Mouse (Mus musculus) embryo, embryonic 10.5 days (tissue): ENCODE measurements around the gene Ramac.

Source experiments
- DNase-seq: peaks from one replicate; pipeline ENCODE4 v3.0.0-alpha.2; 2015; ENCODE audit warnings: low spot score

Gene Ramac

DNA sequence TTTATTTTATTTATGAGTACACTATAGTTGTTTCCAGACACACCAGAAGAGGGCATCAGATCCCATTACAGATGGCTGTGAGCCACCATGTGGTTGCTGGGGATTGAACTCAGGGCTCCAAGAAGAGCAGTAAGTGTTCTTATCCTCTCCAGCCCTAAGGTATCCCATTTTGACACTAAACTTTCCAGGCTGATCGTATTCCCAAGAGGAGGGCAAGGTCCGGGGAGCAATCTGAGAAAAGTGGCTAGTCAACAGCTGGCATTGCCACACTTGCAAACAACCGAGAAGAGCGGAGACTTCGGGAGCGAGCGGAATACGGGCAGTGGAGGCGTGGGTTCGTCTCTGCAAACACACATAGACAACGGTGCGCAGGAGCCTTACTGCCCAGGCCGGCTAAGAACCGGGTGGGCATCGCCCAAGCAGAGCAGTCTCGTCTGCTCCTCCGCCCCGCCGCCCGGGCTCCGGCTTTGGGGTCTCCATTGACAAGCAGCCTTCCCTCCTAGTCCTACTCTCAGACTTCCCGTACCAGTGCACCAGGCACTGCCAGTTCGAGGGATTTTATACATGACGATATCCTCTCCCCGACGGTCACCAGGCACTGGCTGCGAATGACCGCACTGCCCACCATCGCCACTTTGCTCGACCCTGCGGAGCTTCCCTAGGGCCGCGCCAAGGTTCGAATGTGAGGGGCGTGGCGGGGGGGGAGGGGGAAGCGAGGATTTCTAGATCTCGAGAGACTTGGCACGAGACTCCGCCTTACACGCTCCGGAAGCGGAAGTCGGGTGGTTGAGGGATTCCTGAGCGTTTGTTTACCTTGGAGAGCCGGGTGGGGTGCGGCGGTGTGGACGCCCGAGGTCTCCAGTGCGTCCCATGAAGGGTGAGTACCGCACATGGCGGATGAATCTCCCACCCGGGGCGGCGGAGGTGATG lies at the start of gene Ramac:
Gene Ramac, plus strand, starts transcription at position 746 of the 930 bp plus-strand sequence.
- DNase-seq, result peak; percentile 99

DNA sequence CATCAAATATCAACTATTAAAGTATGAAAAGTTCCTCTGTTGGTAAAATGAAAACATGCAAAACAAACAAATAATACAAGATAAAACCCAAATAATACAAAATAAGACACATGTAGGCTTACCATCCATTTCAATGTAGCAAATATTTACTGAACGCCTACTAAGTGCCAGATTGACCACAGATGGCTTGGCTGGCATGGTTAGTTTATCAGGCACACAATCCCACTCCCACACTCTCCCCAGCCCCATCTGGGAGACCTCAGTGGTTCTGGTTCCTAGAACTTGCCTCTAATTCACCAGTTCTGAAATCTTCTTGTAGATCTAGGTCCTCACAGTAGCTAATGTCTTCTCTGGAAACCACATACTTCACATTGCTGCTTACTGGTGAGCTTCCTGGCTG lies 44.1 kb upstream of the Ramac start:
- no peak for DNase-seq

DNA sequence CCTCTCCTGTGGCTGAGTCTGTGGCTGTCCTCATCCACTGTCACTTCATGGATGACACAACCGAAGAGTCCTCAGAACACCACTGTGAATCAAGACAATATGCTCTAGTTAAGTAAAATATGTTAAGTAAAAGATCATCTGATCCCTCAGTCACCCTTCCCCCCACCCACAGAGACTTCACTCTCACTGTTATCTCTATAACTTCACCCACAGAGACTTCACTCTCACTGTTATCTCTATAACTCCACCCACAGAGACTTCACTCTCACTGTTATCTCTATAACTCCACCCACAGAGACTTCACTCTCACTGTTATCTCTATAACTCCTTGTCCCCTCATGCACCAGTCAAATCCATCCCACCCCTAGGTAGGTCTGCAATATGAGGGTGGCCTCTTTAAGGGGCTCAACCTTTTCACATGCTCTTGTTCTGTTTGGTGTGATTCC lies 43.5 kb upstream of the Ramac start:
- DNase-seq, result no peak

DNA sequence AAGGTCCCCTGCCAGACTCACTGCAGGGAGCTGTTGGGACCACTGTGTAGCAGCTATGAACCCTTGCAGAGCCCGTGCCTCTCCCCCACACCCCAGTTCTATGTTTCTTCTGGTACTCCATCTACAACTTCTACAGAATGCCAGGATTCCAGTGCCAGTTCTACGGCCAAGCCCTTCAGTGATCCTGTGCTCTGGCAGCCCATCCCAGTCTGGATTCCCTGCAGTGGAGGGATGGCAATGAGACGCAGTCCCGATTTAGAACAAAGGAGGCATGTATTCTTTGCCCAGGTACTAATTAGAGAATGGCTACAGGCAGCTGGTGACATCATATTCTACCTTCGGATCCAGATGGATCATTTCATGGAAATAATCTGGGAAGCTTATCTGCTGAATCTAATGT lies 41.5 kb upstream of the Ramac start:
- DNase-seq, result no peak

DNA sequence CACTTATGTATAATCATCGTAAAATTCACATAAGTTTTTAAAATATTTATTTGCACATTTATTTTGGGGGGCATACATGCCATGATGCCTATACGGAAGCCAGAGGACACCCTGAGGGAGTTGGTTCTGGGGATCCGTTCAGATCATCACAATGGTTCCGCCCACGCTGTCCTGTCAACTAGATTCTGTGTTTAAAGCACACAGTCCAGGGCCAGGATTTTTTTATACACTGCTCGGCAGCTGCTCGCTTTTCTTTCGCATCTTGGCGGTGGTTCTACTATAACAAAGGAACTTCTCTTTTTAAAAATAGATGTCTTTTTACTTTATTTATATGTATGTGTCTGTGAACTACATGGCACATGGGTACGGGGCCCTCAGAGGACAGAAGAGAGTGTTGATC lies 38.9 kb upstream of the Ramac start:
- no peak for DNase-seq

DNA sequence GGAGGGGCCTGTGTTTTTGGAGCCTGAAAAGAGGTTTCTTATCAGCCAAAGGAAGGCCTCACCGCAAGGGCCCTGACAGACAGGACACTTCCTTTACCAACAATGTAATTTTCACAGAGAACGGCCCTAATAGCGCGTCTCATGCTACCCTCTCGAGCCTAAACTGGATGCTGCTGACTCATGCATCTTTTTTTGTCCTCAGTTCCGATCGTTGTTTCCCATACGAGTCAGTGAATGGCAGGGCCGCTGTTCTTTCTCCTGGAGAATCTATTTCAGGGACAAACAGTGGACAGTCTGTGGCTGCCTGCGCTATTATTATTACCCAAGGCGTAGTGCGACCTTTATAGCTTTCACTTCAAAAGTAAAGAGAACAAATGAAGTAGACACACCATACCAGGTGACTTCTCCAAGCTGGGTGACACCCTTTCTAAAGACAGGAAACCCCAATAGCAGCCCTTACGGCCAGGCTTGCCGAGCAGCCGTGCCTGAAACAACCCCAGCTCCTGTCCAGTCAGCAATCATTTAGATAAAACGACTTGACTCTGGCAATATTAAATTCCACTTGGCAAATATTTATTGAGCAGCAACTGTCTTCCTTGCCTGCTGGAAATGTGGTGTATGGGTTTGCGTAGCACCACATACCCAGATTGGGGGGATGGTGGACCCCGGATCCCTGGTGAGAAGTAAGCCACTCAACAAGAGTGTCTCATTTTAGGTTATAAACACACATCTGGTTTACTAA lies 36.6 kb upstream of the Ramac start:
- DNase-seq, result no peak

DNA sequence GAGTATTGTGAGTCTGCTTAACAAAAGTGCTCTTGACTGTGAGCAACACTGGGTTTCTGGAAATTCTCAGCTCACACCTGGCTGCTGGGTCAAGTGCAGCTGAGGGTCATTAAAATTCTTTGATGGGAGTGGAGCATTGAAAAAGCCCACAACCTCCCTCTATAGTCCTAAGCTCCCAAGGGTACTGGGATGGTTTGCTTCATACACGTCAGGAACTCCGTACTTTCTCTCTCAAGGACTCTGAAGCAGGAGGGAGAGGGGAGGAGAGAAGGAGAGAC lies 36.1 kb upstream of the Ramac start:
- peak; percentile 39 for DNase-seq

DNA sequence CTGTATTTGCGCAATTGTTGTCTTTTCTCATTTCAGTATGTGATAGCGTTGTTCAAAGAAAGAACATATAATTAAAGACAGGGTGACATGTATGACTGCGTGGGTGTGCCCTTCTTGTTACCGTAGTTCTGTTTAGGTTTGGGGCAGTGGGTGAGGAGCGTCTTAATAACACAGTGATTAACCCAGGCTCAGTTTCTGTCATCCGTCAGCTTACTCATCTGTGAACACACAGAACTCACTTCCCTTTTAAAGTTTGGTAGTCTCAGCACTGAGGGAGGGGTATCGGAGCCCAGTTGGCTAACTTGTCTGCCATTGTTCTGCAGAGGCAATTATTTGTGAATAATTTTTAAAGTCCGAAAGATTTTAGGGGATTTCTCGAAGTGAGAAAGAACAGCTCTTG lies 35.0 kb upstream of the Ramac start:
- DNase-seq, result no peak

DNA sequence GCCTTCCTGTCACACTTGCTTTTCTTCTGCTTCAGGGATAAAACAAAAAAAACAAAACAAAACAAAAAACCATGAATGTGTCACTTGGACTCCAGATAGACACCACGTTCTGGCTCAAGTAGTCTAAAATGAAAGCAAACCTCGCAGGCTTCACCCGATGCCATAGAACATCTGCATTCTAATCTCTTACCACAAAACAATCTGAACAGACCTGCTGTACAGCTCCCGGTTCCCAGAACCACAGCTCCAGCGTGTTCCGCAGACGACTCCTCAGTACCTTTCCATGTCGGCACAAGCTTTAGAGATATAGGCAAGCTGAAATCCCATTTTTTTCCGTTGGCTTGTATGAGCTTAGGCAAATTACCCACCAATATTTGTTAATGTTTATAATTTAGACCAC lies 32.9 kb upstream of the Ramac start:
- DNase-seq, result no peak

DNA sequence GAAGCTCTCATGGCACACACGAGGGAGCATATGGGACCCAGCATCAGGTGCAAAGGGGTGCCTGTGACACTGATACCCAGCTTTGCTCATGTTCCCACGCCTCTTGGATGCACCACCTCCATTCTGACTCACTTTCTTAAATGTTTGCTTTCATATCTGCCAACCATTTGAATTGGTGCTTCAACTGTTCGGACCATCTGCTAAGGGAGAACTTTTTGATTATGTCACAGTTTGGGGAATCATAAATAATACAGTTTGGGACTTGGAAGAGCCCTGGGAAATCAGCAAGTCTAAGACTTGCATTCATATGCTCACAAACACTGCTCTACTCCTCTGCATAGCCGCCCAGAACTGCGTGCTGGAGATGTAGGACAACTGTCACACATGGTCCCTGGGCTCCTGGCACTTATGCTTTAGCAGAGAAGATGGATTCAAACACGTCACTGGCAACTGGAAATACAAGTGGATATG lies 31.5 kb upstream of the Ramac start:
- DNase-seq, result no peak

DNA sequence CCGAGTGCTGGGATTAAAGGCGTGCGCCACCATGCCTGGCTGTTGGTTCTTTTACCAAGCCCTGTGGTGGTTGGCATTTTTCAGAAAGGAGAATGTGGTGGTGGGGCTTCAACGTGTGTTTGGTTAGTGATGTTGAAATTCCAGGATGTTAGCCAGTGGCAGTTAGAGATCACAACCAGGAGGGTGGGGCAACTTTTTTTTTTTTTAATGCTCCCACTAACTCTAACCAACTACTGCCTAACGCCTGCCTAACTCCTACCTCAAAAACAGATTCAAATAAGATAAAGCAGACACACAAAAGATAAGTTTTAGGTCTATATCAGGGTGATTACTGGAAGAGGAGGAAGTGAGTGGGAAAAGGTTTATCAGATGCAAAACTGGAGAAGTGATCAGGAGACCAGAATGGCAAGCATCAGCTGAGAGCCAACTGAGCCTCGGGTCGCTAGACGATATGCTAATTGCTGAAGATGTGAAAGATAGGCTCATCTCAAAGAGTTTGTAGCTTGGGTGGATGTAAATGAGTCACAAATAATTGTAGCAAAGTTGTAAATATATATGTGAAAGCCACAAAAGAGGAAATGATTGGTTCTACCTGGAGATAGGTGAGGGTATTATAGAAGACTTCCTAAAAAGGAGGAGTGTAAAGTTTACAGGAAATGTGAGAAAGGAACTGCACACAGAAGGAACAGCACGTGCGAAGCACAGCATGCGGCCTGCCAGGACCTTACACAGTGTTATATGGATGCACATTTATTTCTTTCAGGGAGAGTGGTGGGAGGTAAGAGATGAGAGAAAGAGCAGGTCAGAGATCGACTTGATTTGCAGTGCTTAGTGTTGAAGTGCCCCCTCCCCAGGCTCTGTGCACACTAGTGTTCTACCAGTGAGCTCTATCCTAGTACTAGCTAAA lies 30.3 kb upstream of the Ramac start:
- DNase-seq, result no peak

DNA sequence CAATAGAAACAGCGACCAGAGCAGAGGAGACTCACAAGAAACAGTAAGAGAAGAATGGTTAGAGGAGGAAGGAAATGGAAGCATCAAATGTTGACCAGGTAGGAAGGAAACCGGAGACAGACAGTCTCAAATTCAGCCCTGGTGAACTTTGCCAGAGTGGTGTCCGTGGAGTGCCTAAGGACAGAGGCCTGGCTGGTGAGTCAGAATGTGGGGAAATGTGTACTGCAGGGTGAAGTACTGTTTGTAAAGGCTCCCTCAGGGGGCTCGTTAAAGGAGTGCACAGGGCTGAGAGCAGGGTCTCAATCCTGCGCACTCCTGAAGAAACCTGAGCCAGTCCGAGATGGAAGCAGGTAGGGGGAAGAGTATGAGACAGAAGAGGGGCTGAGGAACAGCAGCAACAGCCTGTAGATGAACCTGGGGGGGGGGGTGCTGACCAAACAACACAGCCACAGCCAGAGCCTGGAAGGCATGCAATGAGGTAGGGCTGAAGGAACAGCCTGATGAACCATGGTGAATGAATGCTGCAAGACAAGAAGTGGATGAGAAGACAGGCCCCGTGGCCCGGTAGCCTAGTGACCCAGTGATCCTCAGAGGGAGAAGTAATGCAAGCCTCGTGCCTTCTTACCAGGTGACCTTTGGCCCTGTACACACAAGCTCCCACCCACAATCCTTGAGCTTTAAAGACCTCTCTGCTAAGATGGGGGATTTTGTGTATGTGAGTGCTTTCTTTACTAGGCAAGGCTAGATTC lies 27.3 kb upstream of the Ramac start:
- DNase-seq, result no peak

DNA sequence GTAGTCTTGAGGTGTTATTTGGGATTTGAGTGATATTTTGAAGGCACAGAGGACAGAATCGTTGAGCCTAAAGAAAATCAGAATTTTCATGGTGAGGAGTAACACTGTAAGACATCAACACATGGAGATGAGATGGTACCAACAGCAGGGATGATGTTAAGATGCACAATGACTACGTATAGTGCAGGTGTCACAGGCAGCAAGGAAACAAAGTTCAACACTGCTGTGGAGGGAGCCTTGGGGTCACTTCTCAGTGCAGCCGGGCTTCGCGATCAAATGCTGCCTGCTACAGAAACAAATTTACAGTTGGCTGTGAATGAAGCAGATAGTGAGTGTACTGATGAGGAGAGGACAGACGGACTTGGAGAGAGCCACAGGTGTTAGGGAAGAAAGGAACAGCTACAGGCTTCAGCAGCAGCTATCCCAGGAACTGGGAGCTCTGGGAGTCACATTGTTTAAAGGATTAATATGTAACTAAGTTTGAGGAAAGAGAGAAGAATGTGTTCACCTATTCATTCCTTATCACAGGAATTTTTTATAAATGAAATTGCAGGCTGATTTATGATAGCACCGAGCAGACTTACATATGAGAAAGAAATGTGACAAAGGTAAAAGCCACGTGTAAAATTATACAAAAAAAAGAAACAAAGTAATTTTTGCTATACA lies 23.9 kb upstream of the Ramac start:
- DNase-seq, result no peak

DNA sequence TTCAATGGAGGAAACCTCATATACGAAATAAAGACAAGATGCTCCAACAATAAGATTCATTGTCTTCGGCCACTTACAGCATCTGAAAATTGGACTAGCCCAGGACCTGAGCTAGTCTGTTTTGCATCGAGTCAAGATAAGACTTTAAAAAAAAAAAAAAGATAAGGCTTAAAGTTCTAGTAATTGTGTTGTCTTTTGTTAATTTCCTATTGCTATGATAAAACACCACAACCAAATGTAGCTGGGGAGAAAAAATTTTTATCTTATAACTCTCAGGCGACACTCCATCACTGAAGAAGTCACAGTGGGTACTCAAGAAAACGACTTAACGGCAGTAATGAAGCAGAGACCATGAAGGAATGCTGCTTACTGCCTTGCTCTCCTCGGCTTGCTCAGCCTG lies 22.7 kb upstream of the Ramac start:
- DNase-seq, result no peak

DNA sequence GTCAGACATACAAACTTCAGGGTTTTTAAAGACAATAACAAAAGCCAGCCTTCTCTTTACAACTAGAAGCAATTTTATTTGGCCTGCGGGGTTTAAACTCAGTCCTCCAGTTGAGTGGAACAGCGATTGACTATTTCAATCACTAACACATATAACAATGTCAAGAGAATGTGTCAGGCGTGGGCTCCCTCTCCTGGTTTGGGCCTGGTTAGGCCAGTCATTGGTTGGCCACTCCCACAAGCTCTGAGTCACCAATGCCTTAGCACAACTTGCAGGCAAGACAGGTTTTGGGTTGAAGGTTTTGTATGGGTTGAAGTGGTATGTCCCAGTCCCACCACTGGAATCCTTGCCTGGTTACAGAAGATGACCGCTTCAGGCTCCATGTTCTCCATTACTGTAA lies 18.6 kb upstream of the Ramac start:
- DNase-seq, result peak; percentile 33

DNA sequence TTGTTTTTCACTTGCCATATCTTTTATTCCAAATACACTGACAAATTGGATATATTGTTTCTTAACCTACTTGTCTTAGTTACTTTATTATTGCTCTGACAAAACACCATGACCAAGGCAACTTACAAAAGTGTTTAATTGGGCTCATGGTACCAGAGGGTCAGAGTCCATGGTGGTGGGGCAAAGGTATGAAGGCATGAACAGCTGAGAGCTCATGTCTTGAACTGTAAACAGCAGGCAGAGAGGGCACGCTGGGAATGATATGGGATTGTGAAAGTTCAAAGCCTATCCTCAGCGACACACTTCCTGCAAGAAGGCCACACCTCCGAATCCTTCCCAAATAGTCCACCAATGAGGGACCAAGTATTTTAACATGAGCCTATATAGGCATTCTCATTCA lies 14.8 kb upstream of the Ramac start:
- DNase-seq, result no peak

DNA sequence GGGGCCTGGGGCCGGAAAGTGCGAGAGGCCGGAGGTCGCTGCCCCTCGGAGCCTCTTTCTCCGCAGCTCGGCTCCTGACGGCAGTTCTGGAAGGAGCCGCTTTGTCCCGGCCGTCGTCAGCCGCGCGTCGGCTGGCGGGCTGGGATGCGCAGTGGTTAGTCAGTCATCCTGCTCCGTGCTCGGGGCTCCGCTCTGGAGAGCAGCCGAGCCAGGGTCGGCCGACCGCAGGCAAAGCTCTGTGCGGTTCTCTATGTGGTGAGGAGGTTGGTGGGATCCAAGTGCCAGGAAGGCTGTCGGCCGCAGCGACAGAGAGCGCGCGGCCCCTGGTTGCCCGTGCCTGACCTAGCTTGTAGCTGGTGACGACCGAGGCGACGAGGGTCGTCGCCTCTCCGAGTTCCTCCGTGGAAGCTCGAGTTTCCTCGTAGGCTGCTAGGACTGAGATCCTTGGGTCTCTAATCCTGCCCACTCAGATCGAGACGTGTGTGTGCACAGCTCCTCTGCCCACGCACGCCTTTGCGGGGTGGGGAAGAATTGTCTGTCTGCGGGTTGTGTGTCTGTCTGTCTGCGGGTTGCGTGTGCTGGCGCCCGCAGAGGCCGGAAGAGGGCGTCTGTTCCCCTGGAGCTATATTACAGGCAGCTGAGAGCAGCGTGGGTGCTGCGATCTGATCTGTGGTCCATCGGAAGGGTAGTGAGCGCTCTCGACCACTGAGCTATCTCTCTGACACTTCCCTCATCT lies 553 bp downstream of the Ramac start:
- DNase-seq, result peak; percentile 53

DNA sequence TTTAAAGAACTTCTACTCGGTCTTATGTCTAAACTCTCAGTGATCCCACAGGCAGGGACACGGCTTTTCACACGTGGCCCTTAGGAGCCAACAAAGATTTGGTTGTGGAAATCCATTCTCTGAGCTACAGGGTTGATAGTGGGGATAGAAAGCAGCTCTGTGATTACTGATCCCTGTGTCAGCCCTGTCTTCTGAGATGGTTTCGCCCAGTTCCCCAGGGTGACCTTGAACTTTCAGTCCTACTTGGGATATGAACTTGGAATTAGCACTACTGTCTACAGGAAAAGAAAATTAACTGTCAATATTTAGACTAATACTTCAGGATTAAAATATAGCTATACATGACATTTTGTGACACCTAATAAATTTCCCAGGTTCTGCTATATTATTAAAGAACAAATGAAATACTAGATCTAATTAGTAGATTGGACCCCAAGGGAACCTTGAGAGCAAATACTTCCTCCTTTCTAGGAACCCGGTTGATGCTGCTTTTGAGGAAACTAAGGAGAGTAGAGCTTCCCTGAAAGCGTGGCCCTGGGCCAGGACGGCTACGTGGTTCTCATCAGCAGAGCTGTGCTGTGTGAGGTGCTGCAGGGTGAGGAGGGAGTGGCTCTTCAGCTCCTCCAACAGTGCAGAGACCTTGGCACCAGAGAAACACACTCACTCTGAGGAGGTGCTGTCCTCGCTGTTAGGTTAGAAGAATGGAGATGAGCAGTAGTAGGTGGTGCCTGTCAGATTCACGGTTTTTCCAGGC lies 10.2 kb downstream of the Ramac start:
- no peak for DNase-seq

DNA sequence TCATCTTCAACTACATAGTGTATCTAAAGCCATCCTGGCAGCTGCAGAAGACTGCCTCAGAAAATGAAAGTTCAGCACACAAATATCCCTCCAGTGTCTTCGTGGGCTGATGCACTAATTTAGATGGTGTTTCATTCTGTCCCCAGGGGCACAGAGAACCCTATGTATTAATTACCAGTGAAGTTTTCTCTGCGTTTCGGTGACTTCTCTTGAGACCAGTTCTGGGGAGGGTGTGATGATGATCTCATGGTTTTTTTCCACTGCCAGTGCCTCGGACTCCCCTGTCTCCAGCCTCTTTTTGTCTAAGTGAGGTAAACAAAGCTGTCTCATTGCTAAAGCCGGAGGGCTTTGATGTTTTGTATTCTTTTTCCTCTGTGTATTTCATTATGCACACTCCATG lies 12.6 kb downstream of the Ramac start:
- no peak for DNase-seq
